Mouse (Mus musculus) adrenal gland (tissue): ENCODE results near the gene Vash1.

Source experiments
- intact Hi-C: fragments of 180-260 bp; cut with DNase I; formaldehyde crosslinking; loops from one replicate; pipeline ENCODE4 v1.15.1; 2025
- long read RNA-seq, 2 experiments: library from polyadenylated mRNA; unstranded; transcript quantifications; one replicate each; pipeline ENCODE4 v2.0.0; 2020; ENCODE audit warnings: borderline replicate concordance in 1 of 2; ENCODE audit not compliant: insufficient replicate concordance in 1 of 2

Vash1 gene
- long read RNA-seq, experiment 1, result 0 reads
- long read RNA-seq, experiment 2, result 0 reads

GRCm38 (mm10) chr12:86678591-86679545, at the start of gene Vash1:
TSS of gene Vash1 (plus strand) at chr12:86678700.
- intact Hi-C loops, result no loop called here

- intact Hi-C loops, result no loop called here
Measured at GRCm38 (mm10) chr12:86628783-86629172, 49.7 kb upstream of the Vash1 start.

- intact Hi-C loops, result no loop called here
Measured at GRCm38 (mm10) chr12:86641763-86642162, 36.7 kb upstream of the Vash1 start.

GRCm38 (mm10) chr12:86644512-86645273, 33.8 kb upstream of the Vash1 start:
- intact Hi-C loops, result no loop called here

GRCm38 (mm10) chr12:86645494-86645893, 33.0 kb upstream of the Vash1 start:
- intact Hi-C loops, result no loop called here

- intact Hi-C loops, result no loop called here
Measured at GRCm38 (mm10) chr12:86646831-86647230, 31.7 kb upstream of the Vash1 start.

- intact Hi-C loops, result no loop called here
Measured at GRCm38 (mm10) chr12:86647279-86647678, 31.2 kb upstream of the Vash1 start.

GRCm38 (mm10) chr12:86647736-86648135, 30.8 kb upstream of the Vash1 start:
- intact Hi-C loops, result no loop called here

GRCm38 (mm10) chr12:86648489-86648888, 30.0 kb upstream of the Vash1 start:
- intact Hi-C loops, result no loop called here

- intact Hi-C loops, result no loop called here
Measured at GRCm38 (mm10) chr12:86651301-86651860, 27.1 kb upstream of the Vash1 start.

- intact Hi-C loops, result no loop called here
Measured at GRCm38 (mm10) chr12:86652570-86653041, 25.9 kb upstream of the Vash1 start.

- intact Hi-C loops, result no loop called here
Measured at GRCm38 (mm10) chr12:86659447-86659968, 19.0 kb upstream of the Vash1 start.

GRCm38 (mm10) chr12:86660466-86660865, 18.0 kb upstream of the Vash1 start:
- intact Hi-C loops, result no loop called here

GRCm38 (mm10) chr12:86665656-86666055, 12.8 kb upstream of the Vash1 start:
- intact Hi-C loops, result no loop called here

GRCm38 (mm10) chr12:86668404-86668803, 10.1 kb upstream of the Vash1 start:
- intact Hi-C loops, result no loop called here

GRCm38 (mm10) chr12:86672105-86672504, 6.4 kb upstream of the Vash1 start:
- intact Hi-C loops, result no loop called here

- intact Hi-C loops, result no loop called here
Measured at GRCm38 (mm10) chr12:86672507-86672906, 6.0 kb upstream of the Vash1 start.

- intact Hi-C loops, result no loop called here
Measured at GRCm38 (mm10) chr12:86679546-86679930, 1.0 kb downstream of the Vash1 start.

- intact Hi-C loops, result no loop called here
Measured at GRCm38 (mm10) chr12:86679991-86680491, 1.5 kb downstream of the Vash1 start.

GRCm38 (mm10) chr12:86680591-86681193, 2.2 kb downstream of the Vash1 start:
- intact Hi-C loops, result no loop called here

- intact Hi-C loops, result no loop called here
Measured at GRCm38 (mm10) chr12:86681626-86682025, 3.1 kb downstream of the Vash1 start.
